Mouse (Mus musculus) forebrain, embryonic 15.5 days (tissue): ENCODE measurements at regions not wholly inside any gene's neighbourhood (a gene's known extent, or its start where the extent isn't known, plus 50 kb on each side); places are given as distances from the start of the nearest gene placed in this dataset.

Experiments
- ATAC-seq: fragments of 200-750 bp; cut with Nextera tagmentation; replicated peaks from 2 replicates; pipeline ENCODE4 v1.8.0; 2017; ENCODE audit warnings: mild to moderate bottlenecking, moderate TSS enrichment, moderate library complexity
- H3K27ac ChIP-seq: fragments of 300-500 bp; sonication (generic); replicated peaks from 2 replicates; pipeline ENCODE4 v1.5.1; 2015; ENCODE audit warnings: mild to moderate bottlenecking, inconsistent platforms
- H3K27me3 ChIP-seq: fragments of 300-500 bp; sonication (generic); 2 replicates; pipeline ENCODE4 v1.6.1; 2015; ENCODE audit warnings: inconsistent platforms
- H3K36me3 ChIP-seq: fragments of 300-500 bp; sonication (generic); 2 replicates; pipeline ENCODE4 v1.6.1; 2015; ENCODE audit warnings: mild to moderate bottlenecking, inconsistent platforms
- H3K4me1 ChIP-seq: fragments of 300-500 bp; sonication (generic); 2 replicates; pipeline ENCODE4 v1.6.1; 2015; ENCODE audit warnings: inconsistent platforms
- H3K4me2 ChIP-seq: fragments of 300-500 bp; sonication (generic); replicated peaks from 2 replicates; pipeline ENCODE4 v1.6.1; 2015; ENCODE audit warnings: mild to moderate bottlenecking, inconsistent platforms
- H3K4me3 ChIP-seq: fragments of 300-500 bp; sonication (generic); 2 replicates; pipeline ENCODE4 v1.5.1; 2015; ENCODE audit warnings: mild to moderate bottlenecking, inconsistent platforms
- H3K9ac ChIP-seq: fragments of 300-500 bp; sonication (generic); replicated peaks from 2 replicates; pipeline ENCODE4 v1.6.1; 2015; ENCODE audit warnings: mild to moderate bottlenecking, inconsistent platforms
- H3K9me3 ChIP-seq: fragments of 300-500 bp; sonication (generic); 2 replicates; pipeline ENCODE4 v1.6.1; 2016; ENCODE audit warnings: inconsistent platforms
- WGBS: fragments of 180-500 bp; shearing (Covaris S2); methylation state at CpG from one replicate; pipeline ENCODE4 v1.1.7; 2015; ENCODE audit warnings: mixed read lengths; 5-methylcytosine and 5-hydroxymethylcytosine counted together

DNA sequence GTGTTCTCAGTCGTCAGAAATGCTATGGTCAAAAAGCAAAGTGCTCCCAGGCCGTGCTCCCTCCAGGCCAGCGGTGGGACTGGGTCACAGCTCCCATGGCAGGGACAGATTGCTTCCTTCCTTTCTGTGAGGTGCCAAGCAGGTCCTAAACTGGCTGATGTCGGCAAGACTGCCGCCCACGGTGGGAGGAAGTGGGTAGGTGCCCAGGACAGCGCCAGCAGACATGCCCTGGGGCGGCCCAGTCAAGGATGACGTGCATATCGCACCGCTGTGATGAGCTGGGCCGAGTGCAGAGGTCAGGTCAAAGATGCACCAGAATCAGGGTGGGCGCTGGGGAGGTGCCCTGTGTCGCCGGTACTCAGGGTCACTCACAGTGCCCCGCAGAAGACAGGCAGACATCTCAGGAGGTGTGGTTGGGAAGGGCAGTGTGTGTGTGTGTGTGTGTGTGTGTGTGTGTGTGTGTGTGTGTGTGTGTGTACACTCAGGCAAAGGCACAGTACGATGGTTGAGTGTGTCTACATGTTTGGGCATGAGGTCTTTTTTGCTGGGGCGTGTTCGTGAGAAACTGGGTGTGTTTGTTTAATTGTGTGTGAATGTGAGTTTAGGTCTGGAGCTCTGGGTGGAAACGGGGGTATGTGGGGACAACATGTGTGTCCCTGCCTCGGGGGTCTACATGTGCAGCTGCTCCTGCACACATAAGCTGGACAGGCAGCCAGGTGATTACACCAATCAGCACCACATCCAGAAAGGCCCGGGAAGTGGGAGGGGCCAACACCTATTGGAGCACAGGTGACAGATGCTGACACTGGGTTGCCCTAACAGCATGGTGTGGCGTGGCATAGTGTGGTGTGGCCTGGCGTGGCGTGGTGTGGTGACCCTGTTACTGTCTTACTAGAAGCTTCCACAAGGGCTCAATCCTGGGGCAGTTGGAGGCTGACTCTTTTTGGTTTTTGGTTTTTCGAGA lies 100.5 kb upstream of the Ptpn1 start:
- Histone ChIP-seq H3K9me3 (no peaks in the 10 kb centered on the region), H3K4me2 (no peak overlapping the region), H3K36me3 (no peaks in the 10 kb centered on the region), H3K9ac (no peak overlapping the region), H3K27me3 (no peaks in the 10 kb centered on the region), H3K4me1 (peaks cover 13% of the 10 kb centered on the region), H3K27ac (no peak overlapping the region), H3K4me3 (no peak overlapping the region)
- ATAC-seq, result no peak
- WGBS, result 89% methylated on average over 26 of the region's 26 CpGs

DNA sequence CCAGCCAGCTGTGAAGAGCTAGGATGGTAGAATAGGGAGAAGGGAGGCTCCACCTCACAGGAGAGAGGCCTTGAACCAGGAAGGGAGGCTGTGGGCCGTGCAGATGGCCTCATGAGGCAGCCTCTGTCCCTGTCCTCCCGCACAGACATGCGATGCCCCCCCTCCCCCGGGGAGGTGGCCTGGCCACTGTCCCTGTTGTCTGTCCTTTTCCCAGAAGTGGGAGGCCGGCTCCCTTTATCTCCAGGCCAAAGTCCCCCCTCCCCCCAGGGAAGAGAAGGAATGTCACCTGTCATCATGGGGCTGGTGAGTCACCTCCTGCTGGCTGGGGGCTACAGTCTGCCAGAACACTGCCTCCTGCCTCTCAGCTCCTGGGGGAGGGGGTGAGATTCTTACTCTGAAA lies 103.6 kb upstream of the Ptpn1 start:
- no peak overlapping the region for H3K9ac ChIP-seq

DNA sequence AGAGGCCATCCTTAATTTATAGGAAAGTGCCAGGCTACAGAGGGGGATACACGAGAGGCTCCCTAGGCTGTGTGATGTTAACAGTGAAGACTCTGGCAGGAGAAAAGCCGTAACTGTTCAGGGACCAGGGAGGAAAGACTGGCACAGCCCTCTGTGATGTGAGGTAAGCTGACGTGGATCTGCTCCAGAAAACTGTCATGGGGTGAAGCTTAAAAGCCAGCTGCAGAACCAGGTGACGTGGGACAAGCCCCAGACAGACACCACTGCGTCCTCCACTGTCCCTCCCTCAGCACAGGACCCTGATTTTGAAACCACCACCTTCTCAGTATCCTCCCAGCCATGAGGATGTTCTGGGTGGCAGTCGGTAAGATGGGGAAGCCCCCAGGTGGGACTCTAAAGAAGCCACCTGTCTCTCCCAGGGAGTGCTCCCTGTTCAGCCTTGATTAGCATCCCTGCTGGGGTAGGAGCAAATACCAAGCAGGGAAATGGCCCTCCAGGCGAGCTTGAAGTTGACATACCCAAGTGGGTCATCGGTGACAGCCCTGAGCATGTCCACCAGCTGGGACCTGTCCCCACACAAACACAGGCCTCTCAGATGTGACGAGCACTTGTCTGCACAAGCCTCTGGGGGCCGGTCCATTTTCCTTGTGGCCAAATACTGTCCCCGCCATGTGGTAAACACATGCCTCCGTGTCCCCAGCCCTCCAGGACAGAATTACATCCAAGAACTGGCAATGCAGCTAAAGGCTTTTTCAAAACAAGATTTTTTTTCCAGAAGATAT lies 104.7 kb upstream of the Ptpn1 start:
- Histone ChIP-seq H3K4me1 (peaks cover 10% of the 10 kb centered on the region), H3K9ac (no peak overlapping the region), H3K36me3 (no peaks in the 10 kb centered on the region), H3K27me3 (no peaks in the 10 kb centered on the region), H3K9me3 (no peaks in the 10 kb centered on the region), H3K4me3 (no peak overlapping the region), H3K4me2 (no peak overlapping the region), H3K27ac (no peak overlapping the region)
- WGBS, result 58% methylated on average over 12 of the region's 12 CpGs
- no peak for ATAC-seq

More for the DNA sequence above, 103.6 kb upstream of the Ptpn1 start:
- Histone ChIP-seq H3K4me2 (no peak overlapping the region), H3K36me3 (no peaks in the 10 kb centered on the region), H3K9me3 (no peaks in the 10 kb centered on the region), H3K4me1 (peaks cover 11% of the 10 kb centered on the region), H3K4me3 (no peak overlapping the region), H3K27ac (no peak overlapping the region), H3K27me3 (no peaks in the 10 kb centered on the region)
- no peak for ATAC-seq
- 70% methylated on average over 5 of the region's 5 CpGs for WGBS

DNA sequence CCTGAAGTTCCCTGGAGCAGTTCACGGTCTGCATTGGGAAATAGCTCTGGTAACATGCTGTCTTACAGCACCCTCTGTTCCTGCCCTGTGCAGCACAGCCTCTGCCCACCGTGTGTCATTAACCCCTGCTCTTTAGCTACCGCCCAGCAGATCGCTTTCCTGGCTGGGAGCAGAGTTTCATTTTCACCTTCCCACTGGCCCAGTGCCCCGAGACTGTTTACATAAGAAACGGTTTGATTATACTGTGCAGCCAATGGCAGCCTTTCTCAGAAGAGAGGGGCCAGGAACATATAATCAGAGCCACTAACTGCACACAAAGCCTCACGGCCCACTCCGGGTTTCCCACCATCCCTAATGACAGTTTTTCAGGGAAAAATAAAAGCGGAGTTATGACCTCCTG lies 108.3 kb upstream of the Ptpn1 start:
- 0 out of 2 replicates have a peak, but pooled peaks have one; percentile 58 for ATAC-seq
- Histone ChIP-seq H3K9ac (no peak overlapping the region), H3K27me3 (no peaks in the 10 kb centered on the region), H3K27ac (no peak overlapping the region; the same call in 1 of the 2 replicates), H3K4me3 (no peak overlapping the region), H3K4me1 (peaks cover 10% of the 10 kb centered on the region), H3K36me3 (no peaks in the 10 kb centered on the region), H3K4me2 (no peak overlapping the region), H3K9me3 (no peaks in the 10 kb centered on the region)
- WGBS, result 15% methylated on average over 9 of the region's 9 CpGs

DNA sequence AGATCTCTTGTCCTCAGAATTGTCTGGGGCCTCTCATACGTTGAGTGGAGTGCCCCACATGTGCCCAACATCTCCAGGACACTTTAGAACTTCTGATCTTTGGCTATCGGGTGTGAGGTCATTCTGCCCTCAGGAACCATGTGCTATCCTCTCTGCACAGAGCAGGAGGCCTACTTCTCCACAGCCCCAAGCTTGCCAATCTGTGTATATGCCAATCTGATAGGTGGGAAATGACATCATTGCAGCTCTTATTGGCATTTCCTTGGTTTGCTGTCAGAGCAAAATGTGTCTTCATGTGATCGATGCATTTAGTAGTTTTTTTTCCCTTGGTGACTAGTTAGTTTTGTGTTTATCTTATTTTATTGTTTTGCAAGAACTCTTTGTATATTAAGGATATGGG lies 108.8 kb upstream of the Ptpn1 start:
- Histone ChIP-seq H3K4me1 (peaks cover 10% of the 10 kb centered on the region), H3K27me3 (no peaks in the 10 kb centered on the region), H3K9ac (no peak overlapping the region), H3K27ac (no peak overlapping the region), H3K9me3 (no peaks in the 10 kb centered on the region), H3K4me2 (no peak overlapping the region), H3K36me3 (no peaks in the 10 kb centered on the region), H3K4me3 (no peak overlapping the region)
- 94% methylated on average over 3 of the region's 3 CpGs for WGBS
- ATAC-seq, result no peak

DNA sequence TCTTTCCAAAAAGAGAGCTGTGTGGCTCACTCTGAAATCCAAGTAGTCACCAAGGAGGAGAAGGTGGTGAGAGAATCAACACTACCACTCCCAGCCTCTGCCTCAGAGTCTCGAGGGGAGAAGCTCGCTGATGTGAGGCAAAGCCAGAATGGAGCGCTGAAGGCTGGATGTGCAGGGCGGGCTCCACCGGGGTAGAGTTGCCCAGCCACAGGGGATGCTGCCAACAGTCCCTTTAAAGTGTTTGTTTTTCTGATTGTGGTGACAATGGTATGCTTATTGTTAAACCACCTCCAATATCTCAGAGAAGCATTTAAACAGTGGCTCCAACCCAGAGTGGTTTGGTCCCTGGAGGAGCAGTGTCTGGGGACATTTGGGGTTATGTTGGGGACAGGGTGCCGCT lies 110.7 kb upstream of the Ptpn1 start:
- Histone ChIP-seq H3K27me3 (no peaks in the 10 kb centered on the region), H3K36me3 (no peaks in the 10 kb centered on the region), H3K27ac (no peak overlapping the region), H3K4me1 (peaks cover 10% of the 10 kb centered on the region), H3K4me2 (no peak overlapping the region), H3K9me3 (no peaks in the 10 kb centered on the region), H3K9ac (no peak overlapping the region), H3K4me3 (no peak overlapping the region)
- ATAC-seq, result no peak
- 79% methylated on average over 6 of the region's 6 CpGs for WGBS

DNA sequence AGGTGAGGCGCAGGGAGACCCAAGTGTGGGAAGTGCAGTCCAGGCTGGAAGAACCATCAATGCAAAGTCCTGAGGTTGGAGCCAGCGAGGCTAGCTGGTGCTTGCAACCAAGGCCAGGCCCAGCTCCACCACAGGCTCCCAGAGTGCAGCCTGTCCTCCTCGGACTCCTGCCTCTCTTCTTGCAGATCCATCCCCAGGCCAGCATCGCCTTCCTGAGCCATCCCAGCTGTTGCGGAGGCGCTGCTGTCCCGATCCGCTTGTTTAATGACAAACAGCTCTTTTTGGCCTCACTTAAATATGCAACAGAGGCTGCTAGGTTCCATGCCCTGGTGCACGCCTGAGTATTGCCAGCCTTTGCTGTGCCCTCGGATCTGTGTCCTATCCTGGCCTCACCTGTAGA lies 113.1 kb upstream of the Ptpn1 start:
- WGBS, result 87% methylated on average over 10 of the region's 10 CpGs
- no peaks in the 10 kb centered on the region for H3K27me3 ChIP-seq
- no peak for ATAC-seq
- H3K4me3 ChIP-seq, result no peak overlapping the region
- H3K9me3 ChIP-seq, result no peaks in the 10 kb centered on the region
- H3K4me1 ChIP-seq, result peaks cover 4% of the 10 kb centered on the region
- H3K36me3 ChIP-seq, result no peaks in the 10 kb centered on the region
- H3K9ac ChIP-seq, result no peak overlapping the region
- H3K4me2 ChIP-seq, result no peak overlapping the region
- no peak overlapping the region for H3K27ac ChIP-seq

DNA sequence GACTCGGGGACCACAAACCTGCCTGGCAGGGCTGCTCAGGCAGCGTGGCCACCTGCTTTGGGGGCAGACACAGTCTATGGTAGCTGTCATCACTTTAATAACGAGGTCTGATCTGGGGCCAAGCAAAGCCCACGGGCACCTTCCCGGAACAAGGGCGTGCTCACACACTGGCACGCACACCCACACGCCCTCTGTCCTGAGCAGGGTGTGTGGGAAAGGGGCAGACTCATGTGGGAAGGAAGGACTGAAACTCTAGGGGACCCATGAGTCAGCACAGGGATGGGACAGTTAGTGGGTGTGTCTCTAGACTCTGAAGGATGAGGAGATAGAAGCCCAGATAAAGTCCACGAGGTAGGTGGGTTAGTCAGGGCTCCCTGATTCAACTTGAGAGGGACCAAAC lies 114.8 kb upstream of the Ptpn1 start:
- no peak overlapping the region for H3K4me3 ChIP-seq
- no peak overlapping the region for H3K27ac ChIP-seq
- no peak overlapping the region for H3K4me2 ChIP-seq
- H3K36me3 ChIP-seq, result no peaks in the 10 kb centered on the region
- no peak for ATAC-seq
- H3K9me3 ChIP-seq, result no peaks in the 10 kb centered on the region
- 70% methylated on average over 9 of the region's 9 CpGs for WGBS
- H3K9ac ChIP-seq, result no peak overlapping the region
- H3K4me1 ChIP-seq, result no peaks in the 10 kb centered on the region
- H3K27me3 ChIP-seq, result no peaks in the 10 kb centered on the region

DNA sequence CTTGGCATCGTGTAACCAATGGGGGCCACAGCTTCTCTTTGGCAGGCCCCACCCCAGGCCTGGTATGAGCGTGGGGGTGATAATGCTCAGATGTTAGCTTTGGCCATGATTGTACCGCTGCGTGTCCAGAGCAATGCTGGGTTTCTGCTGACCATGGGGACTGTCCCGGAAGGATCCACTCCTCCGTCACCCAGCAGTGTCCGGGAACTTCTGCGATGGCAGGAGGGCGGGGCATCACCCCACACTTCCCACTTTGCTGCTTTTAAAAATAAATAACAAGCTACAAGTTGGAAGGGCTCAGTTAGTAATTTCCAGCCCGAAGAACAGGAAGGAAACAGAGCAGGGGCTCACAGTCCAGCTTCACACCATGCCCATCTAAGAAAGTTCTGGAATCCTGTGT lies 116.7 kb upstream of the Ptpn1 start:
- H3K9ac ChIP-seq, result no peak overlapping the region
- ATAC-seq, result no peak

DNA sequence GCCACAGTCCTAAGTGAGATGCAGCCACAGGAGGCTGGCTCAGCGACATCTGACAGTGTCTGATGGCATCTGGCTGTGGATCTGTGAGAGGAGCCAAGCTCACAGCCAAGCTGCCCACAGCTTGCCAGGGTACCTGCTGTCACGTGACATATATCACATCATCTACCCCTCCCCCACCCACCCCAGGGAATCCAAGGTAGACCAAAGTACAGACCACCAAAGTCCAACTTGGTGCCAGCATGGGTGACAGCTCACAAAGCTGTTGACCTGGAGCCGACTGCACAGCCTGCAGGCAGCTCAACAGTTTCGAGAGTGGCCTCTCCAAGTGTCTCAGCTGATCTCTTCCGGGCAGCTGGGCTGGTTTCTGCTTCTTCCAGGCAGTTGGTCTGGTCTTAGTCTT lies 119.6 kb upstream of the Tmem189 start:
- no peaks in the 10 kb centered on the region for H3K36me3 ChIP-seq
- no peak overlapping the region for H3K4me2 ChIP-seq
- no peak overlapping the region for H3K9ac ChIP-seq
- no peak overlapping the region for H3K27ac ChIP-seq
- no peak for ATAC-seq
- WGBS, result 83% methylated on average over 5 of the region's 5 CpGs
- no peaks in the 10 kb centered on the region for H3K4me1 ChIP-seq
- no peak overlapping the region for H3K4me3 ChIP-seq
- no peaks in the 10 kb centered on the region for H3K9me3 ChIP-seq
- H3K27me3 ChIP-seq, result no peaks in the 10 kb centered on the region

More for the DNA sequence above, 116.7 kb upstream of the Ptpn1 start:
- Histone ChIP-seq H3K4me1 (no peaks in the 10 kb centered on the region), H3K36me3 (no peaks in the 10 kb centered on the region), H3K4me3 (no peak overlapping the region), H3K27me3 (no peaks in the 10 kb centered on the region), H3K27ac (no peak overlapping the region), H3K9me3 (no peaks in the 10 kb centered on the region), H3K4me2 (no peak overlapping the region)
- WGBS, result 89% methylated on average over 10 of the region's 10 CpGs

DNA sequence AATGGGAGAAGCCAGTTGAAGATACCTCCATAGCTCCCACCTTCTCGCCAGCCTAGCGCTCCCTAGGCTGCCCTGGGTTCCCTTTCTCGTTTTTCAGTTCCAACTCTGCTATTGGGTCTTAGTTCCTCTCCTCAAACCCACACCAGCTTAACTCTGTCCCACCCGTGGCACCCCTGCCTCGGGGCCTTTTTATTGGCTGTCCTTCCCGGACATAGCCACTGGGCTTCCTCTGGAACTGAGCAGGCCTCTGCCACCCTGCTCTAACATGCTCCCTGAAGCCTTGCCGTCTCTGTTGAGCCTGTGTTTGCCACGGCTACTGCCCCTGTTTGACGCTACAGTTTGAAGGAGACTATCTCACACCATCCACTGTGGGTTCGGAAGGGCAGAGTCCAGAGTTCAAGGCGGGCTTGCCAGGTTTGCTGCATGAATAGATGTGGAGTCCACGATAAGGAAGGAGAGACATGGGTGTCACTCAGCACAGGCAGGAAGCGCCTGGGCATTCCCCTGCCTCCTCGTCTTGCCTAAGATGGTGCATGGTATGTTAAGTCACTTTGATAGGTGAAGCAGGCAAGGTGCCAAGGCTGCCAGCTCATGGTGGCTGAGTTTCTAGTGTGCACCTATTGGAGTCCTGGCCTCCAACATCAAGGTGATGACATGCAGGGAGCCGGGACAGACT lies 116.1 kb upstream of the Tmem189 start:
- no peak overlapping the region for H3K4me2 ChIP-seq
- no peak overlapping the region for H3K9ac ChIP-seq
- no peak overlapping the region for H3K4me3 ChIP-seq
- H3K4me1 ChIP-seq, result no peaks in the 10 kb centered on the region
- no peak for ATAC-seq
- no peak overlapping the region for H3K27ac ChIP-seq
- 78% methylated on average over 15 of the region's 15 CpGs for WGBS
- H3K27me3 ChIP-seq, result no peaks in the 10 kb centered on the region
- H3K36me3 ChIP-seq, result no peaks in the 10 kb centered on the region
- no peaks in the 10 kb centered on the region for H3K9me3 ChIP-seq
